Mouse (Mus musculus) liver, postnatal 0 days (tissue): ENCODE data around the gene Syt8. TPM values are rescaled to one million over a fixed set of nuclear protein-coding genes. Genes with fewer than 3 reads are reported as not detected.
"Not testable (repeated sequence)": the region's sequence is repeated elsewhere in the genome, so short reads cannot be mapped to it uniquely, and the experiment has no call there.

ENCODE experiments used
- ATAC-seq: fragments of 200-750 bp; cut with Nextera tagmentation; 2 replicates; pipeline ENCODE4 v1.8.0; 2017; ENCODE audit warnings: mild to moderate bottlenecking, moderate library complexity
- DNase-seq: peaks from one replicate; pipeline ENCODE4 v3.0.0-alpha.2; 2016
- H3K27ac ChIP-seq: fragments of 300-500 bp; sonication (generic); 2 replicates; pipeline ENCODE4 v1.5.1; 2014; ENCODE audit warnings: antibody characterized with exemption, moderate library complexity, mild to moderate bottlenecking, low read depth
- H3K27me3 ChIP-seq: fragments of 300-500 bp; sonication (generic); 2 replicates; pipeline ENCODE4 v1.6.1; 2014; ENCODE audit warnings: low read length, control low read depth, mixed read lengths; ENCODE audit not compliant: insufficient read depth
- H3K36me3 ChIP-seq: fragments of 300-500 bp; sonication (generic); replicated peaks from 2 replicates; pipeline ENCODE4 v1.6.1; 2014; ENCODE audit warnings: mild to moderate bottlenecking, control low read depth, low read length, moderate library complexity, mixed read lengths; ENCODE audit not compliant: insufficient read depth
- H3K4me1 ChIP-seq: fragments of 300-500 bp; sonication (generic); 2 replicates; pipeline ENCODE4 v1.6.1; 2014; ENCODE audit warnings: antibody characterized with exemption, mild to moderate bottlenecking, control low read depth; ENCODE audit not compliant: insufficient read depth
- H3K4me2 ChIP-seq: fragments of 300-500 bp; sonication (generic); 2 replicates; pipeline ENCODE4 v1.6.1; 2014; ENCODE audit warnings: low read depth, mild to moderate bottlenecking, low read length, moderate library complexity, mixed read lengths
- H3K4me3 ChIP-seq: fragments of 300-500 bp; sonication (generic); 2 replicates; pipeline ENCODE4 v1.5.1; 2014; ENCODE audit warnings: low read depth, low read length
- H3K9ac ChIP-seq: fragments of 300-500 bp; sonication (generic); replicated peaks from 2 replicates; pipeline ENCODE4 v1.6.1; 2014; ENCODE audit warnings: mild to moderate bottlenecking, moderate library complexity
- H3K9me3 ChIP-seq: fragments of 300-500 bp; sonication (generic); 2 replicates; pipeline ENCODE4 v1.6.1; 2016; ENCODE audit warnings: mild to moderate bottlenecking, control low read depth, low read length, mixed read lengths
- CTCF ChIP-seq: sonication (generic); IDR thresholded peaks from 2 replicates; pipeline ENCODE4 v1.5.1; 2016; ENCODE audit warnings: antibody characterized with exemption, low read depth
- EP300 ChIP-seq: IDR thresholded peaks from 2 replicates; pipeline ENCODE4 v1.6.1; 2016; ENCODE audit warnings: antibody characterized with exemption, low read depth, mild to moderate bottlenecking
- WGBS: fragments of 180-500 bp; shearing (Covaris S2); extraction: QIAGEN DNeasy Blood & Tissue Kit; methylation state at CpG from one replicate; pipeline ENCODE4 v1.1.7; 2014; ENCODE audit not compliant: insufficient replicate concordance; 5-methylcytosine and 5-hydroxymethylcytosine counted together
- polyA plus RNA-seq: library from polyadenylated mRNA; unstranded; fragments of >200 nt; fragmentation: Nextera tagmentation; extraction: Ambion mirVana; gene quantifications from 2 replicates; pipeline ENCODE4 v1.2.1, GENCODE M21; 2015

Syt8 gene
- polyA plus RNA-seq, 1 experiment from 2014 or later, result not detected

DNA sequence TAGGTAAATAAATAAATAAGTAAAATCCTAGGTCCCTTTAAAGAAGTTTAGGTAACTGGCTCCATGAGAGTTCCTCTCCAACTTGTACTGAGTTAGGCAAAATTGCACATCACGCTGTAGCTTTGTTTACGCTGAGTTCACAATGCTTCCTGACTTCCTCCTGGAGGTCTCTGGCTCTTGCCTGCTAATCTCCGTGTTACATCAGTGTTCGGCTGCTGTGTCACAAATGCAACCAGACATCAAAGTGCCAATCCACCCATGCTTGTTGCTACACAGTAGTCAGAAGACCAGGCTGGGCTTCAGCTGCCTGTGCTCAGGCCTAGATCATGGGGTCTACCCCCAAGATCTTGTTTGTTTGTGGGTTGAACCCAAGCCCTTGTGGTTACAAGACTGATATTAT, 31.1 kb upstream of the Syt8 start:
- ATAC-seq, result peak; percentile 42; the same call in 1 of the 2 replicates
- 35% methylated on average over 4 of the region's 4 CpGs for WGBS
- H3K9ac ChIP-seq, result no peak overlapping the region
- H3K4me1 ChIP-seq, result peaks cover 13% of the 10 kb centered on the region
- no peak overlapping the region for H3K4me2 ChIP-seq
- peak; percentile 28 for DNase-seq
- H3K27ac ChIP-seq, result 0 out of 2 replicates have a peak overlapping the region, but pooled peaks have one; percentile 1
- no peak overlapping the region for H3K4me3 ChIP-seq
- H3K27me3 ChIP-seq, result no peaks in the 10 kb centered on the region
- TF ChIP-seq CTCF (no peak), EP300 (no peak)
- no peaks in the 10 kb centered on the region for H3K9me3 ChIP-seq
- H3K36me3 ChIP-seq, result no peaks in the 10 kb centered on the region

DNA sequence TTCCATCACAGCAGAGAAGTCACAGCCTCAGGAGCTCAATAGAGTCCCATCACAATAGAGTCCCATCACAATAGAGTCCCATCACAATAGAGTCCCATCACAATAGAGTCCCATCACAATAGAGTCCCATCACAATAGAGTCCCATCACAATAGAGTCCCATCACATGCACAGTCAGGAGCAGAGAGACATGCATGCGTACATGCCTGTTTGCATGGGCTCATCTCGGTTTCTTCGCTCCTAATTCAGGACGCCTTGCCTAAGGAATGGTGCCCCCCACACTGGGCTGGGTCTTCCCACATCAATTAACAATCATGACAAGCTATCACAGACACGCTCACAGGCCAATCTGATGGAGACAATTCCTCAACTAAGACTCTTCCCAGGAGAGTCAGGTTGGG, 29.5 kb upstream of the Syt8 start:
- not testable (repeated sequence) for H3K4me2 ChIP-seq, H3K27ac ChIP-seq, H3K27me3 ChIP-seq, DNase-seq, H3K36me3 ChIP-seq, ATAC-seq, H3K9ac ChIP-seq, H3K9me3 ChIP-seq, H3K4me1 ChIP-seq, H3K4me3 ChIP-seq
- WGBS, result 87% methylated on average over 5 of the region's 5 CpGs

DNA sequence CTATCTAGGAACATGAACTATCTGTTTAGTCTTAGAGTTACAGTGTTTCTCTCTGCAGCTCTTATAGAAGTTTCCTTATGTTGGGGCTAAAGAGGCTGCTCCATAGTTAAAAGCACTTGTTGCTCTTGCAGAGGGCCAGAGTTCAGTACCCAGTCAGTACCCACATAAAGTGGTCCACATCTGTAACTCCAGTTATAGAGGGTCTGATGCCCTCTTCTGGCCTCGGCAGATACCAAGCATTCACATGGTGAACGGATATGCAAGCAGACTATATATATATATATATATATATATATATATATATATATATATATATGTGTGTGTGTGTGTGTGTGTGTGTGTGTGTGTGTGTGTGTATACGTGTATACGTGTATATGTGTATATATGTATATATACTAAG, 26.7 kb upstream of the Syt8 start:
- TF ChIP-seq EP300 (no peak), CTCF (peak; percentile 34)
- no peaks in the 10 kb centered on the region for H3K4me1 ChIP-seq
- no peak for ATAC-seq

DNA sequence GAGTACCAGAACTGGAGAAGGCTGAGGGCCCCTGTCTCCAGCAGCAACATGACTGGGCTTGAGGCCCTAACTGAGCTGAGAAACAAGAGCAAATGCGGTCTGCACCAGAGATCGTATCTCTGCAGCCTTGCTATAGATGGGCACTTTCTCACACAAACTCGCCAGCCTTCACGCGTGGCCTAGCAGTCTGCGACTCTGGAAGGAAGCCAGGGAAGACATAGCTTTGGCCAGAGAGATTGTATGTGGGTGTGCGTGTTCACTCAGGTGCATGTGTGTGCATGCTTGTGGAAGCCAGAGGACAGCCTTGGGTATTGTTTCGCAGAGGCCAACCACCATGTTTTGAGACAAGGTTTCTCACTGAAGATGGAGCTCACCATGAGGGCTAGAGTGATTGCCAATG, 26.0 kb upstream of the Syt8 start:
- no peaks in the 10 kb centered on the region for H3K27me3 ChIP-seq
- TF ChIP-seq CTCF (no peak), EP300 (no peak)

More for the DNA sequence above, 26.7 kb upstream of the Syt8 start:
- no peak overlapping the region for H3K4me3 ChIP-seq
- no peak for DNase-seq
- H3K9me3 ChIP-seq, result no peaks in the 10 kb centered on the region
- H3K36me3 ChIP-seq, result no peaks in the 10 kb centered on the region
- no peak overlapping the region for H3K9ac ChIP-seq
- H3K27ac ChIP-seq, result no peak overlapping the region
- no peak overlapping the region for H3K4me2 ChIP-seq
- no peaks in the 10 kb centered on the region for H3K27me3 ChIP-seq
- WGBS, result 57% methylated on average over 4 of the region's 4 CpGs

DNA sequence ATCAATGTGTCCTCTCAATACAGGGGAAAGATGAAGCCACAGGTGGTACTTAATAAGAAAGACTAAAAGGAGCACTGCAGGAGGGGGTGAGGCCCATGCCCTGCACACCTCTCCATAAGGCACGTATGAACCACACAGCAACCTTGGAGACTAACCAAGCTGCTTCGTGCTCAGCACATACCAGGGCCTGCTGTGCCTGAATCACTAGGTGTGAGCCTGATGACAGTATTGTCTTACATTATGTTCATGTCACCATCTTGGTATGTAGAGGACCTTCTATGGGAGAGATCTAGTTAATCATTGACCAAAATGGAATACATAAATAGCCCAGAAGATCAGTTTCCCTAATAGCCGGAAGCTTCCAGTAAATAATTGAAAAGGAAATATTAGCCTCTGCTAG, 25.0 kb upstream of the Syt8 start:
- no peak overlapping the region for H3K4me2 ChIP-seq

More for the DNA sequence above, 26.0 kb upstream of the Syt8 start:
- Histone ChIP-seq H3K27ac (no peak overlapping the region), H3K9ac (no peak overlapping the region), H3K4me2 (no peak overlapping the region), H3K4me1 (no peaks in the 10 kb centered on the region), H3K9me3 (no peaks in the 10 kb centered on the region), H3K4me3 (no peak overlapping the region), H3K36me3 (no peaks in the 10 kb centered on the region)
- ATAC-seq (no peak), DNase-seq (no peak)
- 90% methylated on average over 8 of the region's 8 CpGs for WGBS

DNA sequence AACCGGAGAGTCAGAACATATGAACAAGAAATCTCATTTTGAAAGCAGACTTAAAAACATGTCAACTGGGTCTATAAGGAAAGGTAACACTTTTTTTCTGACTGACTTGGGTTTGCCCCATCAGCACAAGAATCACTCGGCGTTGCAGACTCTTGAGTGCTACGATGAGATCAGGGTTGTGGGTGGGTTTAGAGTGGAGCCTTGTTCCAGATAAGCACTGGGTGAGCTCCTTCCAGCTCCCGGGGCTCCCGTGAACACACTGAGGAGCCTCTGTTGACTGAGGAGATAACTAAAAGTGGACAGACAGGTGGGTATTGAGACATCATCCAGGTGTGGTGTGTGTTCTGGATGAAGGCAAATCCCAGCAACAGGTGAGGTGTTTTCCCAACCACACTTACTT, 21.4 kb upstream of the Syt8 start:
- H3K27me3 ChIP-seq, result no peaks in the 10 kb centered on the region
- DNase-seq (no peak), ATAC-seq (no peak)
- H3K27ac ChIP-seq, result no peak overlapping the region
- no peaks in the 10 kb centered on the region for H3K4me1 ChIP-seq
- TF ChIP-seq CTCF (no peak), EP300 (no peak)
- WGBS, result 58% methylated on average over 6 of the region's 6 CpGs
- H3K9me3 ChIP-seq, result no peaks in the 10 kb centered on the region
- no peak overlapping the region for H3K4me2 ChIP-seq
- no peaks in the 10 kb centered on the region for H3K36me3 ChIP-seq
- H3K4me3 ChIP-seq, result no peak overlapping the region
- no peak overlapping the region for H3K9ac ChIP-seq

More for the DNA sequence above, 25.0 kb upstream of the Syt8 start:
- TF ChIP-seq CTCF (no peak), EP300 (no peak)
- ATAC-seq (no peak), DNase-seq (no peak)
- Histone ChIP-seq H3K27me3 (no peaks in the 10 kb centered on the region), H3K4me1 (no peaks in the 10 kb centered on the region), H3K27ac (no peak overlapping the region), H3K9ac (no peak overlapping the region), H3K9me3 (no peaks in the 10 kb centered on the region), H3K4me3 (no peak overlapping the region), H3K36me3 (no peaks in the 10 kb centered on the region)
- 80% methylated on average over 3 of the region's 3 CpGs for WGBS

DNA sequence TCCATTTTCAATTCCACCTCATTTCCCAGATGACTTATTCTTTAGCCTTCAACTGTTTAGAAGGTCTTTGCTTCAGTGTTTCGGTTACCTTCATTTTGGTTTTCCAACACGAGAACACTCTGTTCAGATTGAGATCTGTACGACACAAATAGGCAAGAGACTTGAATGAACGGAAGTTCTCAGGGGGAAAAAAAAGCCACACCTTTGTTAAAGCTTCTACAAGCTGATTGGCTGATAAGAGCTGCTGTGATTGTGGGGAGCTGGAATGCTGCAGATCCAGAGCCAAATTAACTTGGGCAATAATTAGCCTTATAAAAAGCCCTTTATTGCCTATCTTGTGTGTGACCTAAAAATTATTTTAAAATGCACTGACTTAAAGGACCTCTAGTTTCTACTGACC, 19.3 kb upstream of the Syt8 start:
- H3K27ac ChIP-seq, result no peak overlapping the region
- no peaks in the 10 kb centered on the region for H3K9me3 ChIP-seq
- H3K4me3 ChIP-seq, result no peak overlapping the region
- DNase-seq (no peak), ATAC-seq (no peak)
- H3K9ac ChIP-seq, result no peak overlapping the region
- no peaks in the 10 kb centered on the region for H3K36me3 ChIP-seq
- TF ChIP-seq EP300 (no peak), CTCF (no peak)
- 51% methylated on average over 4 of the region's 4 CpGs for WGBS
- peaks cover 7% of the 10 kb centered on the region for H3K4me1 ChIP-seq
- no peak overlapping the region for H3K4me2 ChIP-seq
- no peaks in the 10 kb centered on the region for H3K27me3 ChIP-seq
